Mouse (Mus musculus) MEL (cell line): Measurements from ENCODE around the gene Ssbp1. TPM values are rescaled to one million over a fixed set of nuclear protein-coding genes. Genes with fewer than 3 reads are reported as not detected.

Experiments
- DNase-seq: peaks from one replicate; pipeline ENCODE4 v3.0.0; 2011; ENCODE audit warnings: low read depth, low spot score
- H3K27ac ChIP-seq: 2 replicates; pipeline ENCODE4 v1.5.1; 2012; ENCODE audit warnings: low read depth, mild to moderate bottlenecking, control low read depth, low read length, moderate library complexity; ENCODE audit not compliant: control insufficient read depth
- H3K27me3 ChIP-seq, 2 experiments: fragments of 150-350 bp in 1 of 2; sonication (generic) in 1 of 2; 2 replicates each; pipeline ENCODE4 v1.6.1; 2012; ENCODE audit warnings: low read length in 2 of 2, mild to moderate bottlenecking in 2 of 2, improper control_type of control experiment in 1 of 2, moderate library complexity in 1 of 2; ENCODE audit not compliant: insufficient read depth in 2 of 2, control insufficient read depth in 1 of 2
- H3K36me3 ChIP-seq, 2 experiments: 2 replicates each; pipeline ENCODE4 v1.6.1; 2012 to 2014; ENCODE audit warnings: low read length in 2 of 2, improper control_type of control experiment in 1 of 2, inconsistent platforms in 1 of 2, mild to moderate bottlenecking in 1 of 2; ENCODE audit not compliant: insufficient read depth in 2 of 2, control insufficient read depth in 1 of 2
- H3K4me1 ChIP-seq, 2 experiments: fragments of 150-350 bp in 1 of 2; sonication (generic) in 1 of 2; 2 replicates each; pipeline ENCODE4 v1.6.1; 2012; ENCODE audit warnings: low read length in 2 of 2, improper control_type of control experiment in 1 of 2, mild to moderate bottlenecking in 1 of 2; ENCODE audit not compliant: insufficient read depth in 2 of 2, control insufficient read depth in 1 of 2
- H3K4me3 ChIP-seq, 2 experiments: fragments of 150-350 bp in 1 of 2; sonication (generic) in 1 of 2; 2 replicates each; pipeline ENCODE4 v1.5.1; 2012; ENCODE audit warnings: low read depth in 2 of 2, low read length in 2 of 2, mild to moderate bottlenecking in 2 of 2, moderate library complexity in 2 of 2, control low read depth in 1 of 2, improper control_type of control experiment in 1 of 2; ENCODE audit not compliant: control insufficient read depth in 1 of 2, insufficient read depth in 1 of 2
- H3K79me2 ChIP-seq: 2 replicates; pipeline ENCODE4 v1.6.1; 2012; ENCODE audit warnings: mild to moderate bottlenecking, low read length, moderate library complexity; ENCODE audit not compliant: control insufficient read depth, poor library complexity, insufficient read depth
- H3K9ac ChIP-seq: 2 replicates; pipeline ENCODE4 v1.6.1; 2012; ENCODE audit warnings: low read depth, mild to moderate bottlenecking, control low read depth, low read length, moderate library complexity; ENCODE audit not compliant: control insufficient read depth, poor library complexity, severe bottlenecking
- H3K9me3 ChIP-seq: fragments of 150-350 bp; sonication (generic); replicated peaks from 2 replicates; pipeline ENCODE4 v1.6.1; 2012; ENCODE audit warnings: mild to moderate bottlenecking, low read length, improper control_type of control experiment, moderate library complexity; ENCODE audit not compliant: insufficient read depth
- CHD1 ChIP-seq: IDR thresholded peaks from 2 replicates; pipeline ENCODE4 v1.6.1; 2012; ENCODE audit warnings: low read depth, mild to moderate bottlenecking, inconsistent platforms, low read length, improper control_type of control experiment
- CHD2 ChIP-seq: IDR thresholded peaks from 2 replicates; pipeline ENCODE4 v1.6.1; 2011; ENCODE audit warnings: low read length, improper control_type of control experiment
- CTCF ChIP-seq, 3 experiments: IDR thresholded peaks in 2 of 3; conservative IDR thresholded peaks in 1 of 3; 2 replicates each; pipeline ENCODE4 v1.5.1; 2011 to 2012; ENCODE audit warnings: low read length in 3 of 3, low read depth in 2 of 3, mild to moderate bottlenecking in 2 of 3, improper control_type of control experiment in 1 of 3, inconsistent platforms in 1 of 3, mixed read lengths in 1 of 3, moderate library complexity in 1 of 3; ENCODE audit not compliant: control insufficient read depth in 1 of 3, insufficient read depth in 1 of 3, poor library complexity in 1 of 3, severe bottlenecking in 1 of 3
- E2F4 ChIP-seq: IDR thresholded peaks from 2 replicates; pipeline ENCODE4 v1.6.1; 2011; ENCODE audit warnings: low read depth, low read length, improper control_type of control experiment, borderline replicate concordance
- EP300 ChIP-seq, 2 experiments: IDR thresholded peaks; 2 replicates each; pipeline ENCODE4 v1.6.1; 2011; ENCODE audit warnings: improper control_type of control experiment in 2 of 2, low read length in 2 of 2, low read depth in 1 of 2, mild to moderate bottlenecking in 1 of 2
- ETS1 ChIP-seq: IDR thresholded peaks from 2 replicates; pipeline ENCODE4 v1.6.1; 2012; ENCODE audit warnings: low read depth, mild to moderate bottlenecking, inconsistent platforms, low read length, improper control_type of control experiment, moderate library complexity
- GABPA ChIP-seq: IDR thresholded peaks from 2 replicates; pipeline ENCODE4 v1.6.1; 2012; ENCODE audit warnings: low read depth, mild to moderate bottlenecking, inconsistent platforms, low read length, improper control_type of control experiment, moderate library complexity
- HCFC1 ChIP-seq: IDR thresholded peaks from 2 replicates; pipeline ENCODE4 v1.6.1; 2012; ENCODE audit warnings: low read depth, mild to moderate bottlenecking, inconsistent platforms, low read length, improper control_type of control experiment, moderate library complexity
- MAX ChIP-seq: IDR thresholded peaks from 2 replicates; pipeline ENCODE4 v1.6.1; 2011; ENCODE audit warnings: low read length, improper control_type of control experiment
- MAZ ChIP-seq: IDR thresholded peaks from 2 replicates; pipeline ENCODE4 v1.6.1; 2012; ENCODE audit warnings: low read depth, mild to moderate bottlenecking, inconsistent platforms, low read length, improper control_type of control experiment
- MEF2A ChIP-seq: IDR thresholded peaks from 2 replicates; pipeline ENCODE4 v1.6.1; 2014; ENCODE audit warnings: low read depth, mild to moderate bottlenecking, inconsistent platforms, low read length, improper control_type of control experiment; ENCODE audit not compliant: poor library complexity, insufficient replicate concordance, severe bottlenecking; ENCODE audit errors: extremely low read depth
- MXI1 ChIP-seq: IDR thresholded peaks from 2 replicates; pipeline ENCODE4 v1.6.1; 2011; ENCODE audit warnings: mild to moderate bottlenecking, low read depth, low read length, improper control_type of control experiment
- MYC ChIP-seq: IDR thresholded peaks from 2 replicates; pipeline ENCODE4 v1.6.1; 2011; ENCODE audit warnings: low read depth, mild to moderate bottlenecking, low read length, improper control_type of control experiment, moderate library complexity
- NRF1 ChIP-seq: IDR thresholded peaks from 2 replicates; pipeline ENCODE4 v1.6.1; 2014; ENCODE audit warnings: low read depth, mild to moderate bottlenecking, inconsistent platforms, low read length, improper control_type of control experiment, moderate library complexity; ENCODE audit not compliant: poor library complexity, insufficient read depth, severe bottlenecking
- POLR2A ChIP-seq, 2 experiments: IDR thresholded peaks; 2 replicates each; pipeline ENCODE4 v1.6.1; 2011 to 2012; ENCODE audit warnings: low read length in 2 of 2, mild to moderate bottlenecking in 2 of 2, control low read depth in 1 of 2, improper control_type of control experiment in 1 of 2, low read depth in 1 of 2, moderate library complexity in 1 of 2; ENCODE audit not compliant: control insufficient read depth in 1 of 2, insufficient read depth in 1 of 2, poor library complexity in 1 of 2
- POLR2AphosphoS2 ChIP-seq: IDR thresholded peaks from 2 replicates; pipeline ENCODE4 v1.6.1; 2011; ENCODE audit warnings: low read length, improper control_type of control experiment
- SIN3A ChIP-seq: IDR thresholded peaks from 2 replicates; pipeline ENCODE4 v1.6.1; 2012; ENCODE audit warnings: low read length, improper control_type of control experiment, inconsistent platforms
- SMC3 ChIP-seq: IDR thresholded peaks from 2 replicates; pipeline ENCODE4 v1.6.1; 2011; ENCODE audit warnings: low read depth, low read length, improper control_type of control experiment
- TBP ChIP-seq: IDR thresholded peaks from 2 replicates; pipeline ENCODE4 v1.8.0; 2011; ENCODE audit warnings: low read depth, low read length, improper control_type of control experiment
- TCF12 ChIP-seq: IDR thresholded peaks from 2 replicates; pipeline ENCODE4 v1.6.1; 2014; ENCODE audit warnings: low read depth, mild to moderate bottlenecking, inconsistent platforms, low read length, improper control_type of control experiment, moderate library complexity
- UBTF ChIP-seq: IDR thresholded peaks from 2 replicates; pipeline ENCODE4 v1.6.1; 2012; ENCODE audit warnings: low read depth, mild to moderate bottlenecking, inconsistent platforms, low read length, improper control_type of control experiment, moderate library complexity, borderline replicate concordance; ENCODE audit not compliant: insufficient read depth
- USF1 ChIP-seq: IDR thresholded peaks from 2 replicates; pipeline ENCODE4 v1.6.1; 2014; ENCODE audit warnings: low read depth, mild to moderate bottlenecking, inconsistent platforms, low read length, improper control_type of control experiment, moderate library complexity
- USF2 ChIP-seq, 2 experiments: IDR thresholded peaks; 2 replicates each; pipeline ENCODE4 v1.6.1; 2011 to 2012; ENCODE audit warnings: improper control_type of control experiment in 2 of 2, low read length in 2 of 2, borderline replicate concordance in 1 of 2, inconsistent platforms in 1 of 2, low read depth in 1 of 2, mild to moderate bottlenecking in 1 of 2; ENCODE audit not compliant: insufficient read depth in 1 of 2
- ZC3H11A ChIP-seq: IDR thresholded peaks from 2 replicates; pipeline ENCODE4 v1.6.1; 2012; ENCODE audit warnings: low read depth, mild to moderate bottlenecking, inconsistent platforms, low read length, improper control_type of control experiment
- ZKSCAN1 ChIP-seq: IDR thresholded peaks from 2 replicates; pipeline ENCODE4 v1.6.1; 2012; ENCODE audit warnings: low read depth, mild to moderate bottlenecking, inconsistent platforms, low read length, improper control_type of control experiment, moderate library complexity
- ZNF384 ChIP-seq: IDR thresholded peaks from 2 replicates; pipeline ENCODE4 v1.6.1; 2012; ENCODE audit warnings: low read depth, mild to moderate bottlenecking, inconsistent platforms, low read length, improper control_type of control experiment
- polyA plus RNA-seq, 2 experiments: library from polyadenylated mRNA; stranded (reverse) in 1 of 2; unstranded in 1 of 2; fragments of >175 nt in 1 of 2; fragments of >200 nt in 1 of 2; gene quantifications; 2 replicates each; pipeline versions ENCODE4 v1.2.1 to v1.2.4; 2012; ENCODE audit warnings: low replicate concordance in 2 of 2, low read depth in 1 of 2; ENCODE audit not compliant: insufficient read length in 2 of 2, insufficient read depth in 1 of 2, missing spikeins in 1 of 2
- total RNA-seq: library from RNA; depleted of rRNA; stranded (reverse); fragments of 300-350 nt; gene quantifications from 2 replicates; pipeline ENCODE4 v1.2.3, GENCODE M21; 2012

Gene Ssbp1
- total and polyA plus RNA-seq, 3 experiments, result 91.7 to 99.2 TPM; not detected in 1

GRCm38 (mm10) chr6:40431356-40431755 is 39.8 kb upstream of the Ssbp1 start:
- no peak overlapping the region for H3K9ac ChIP-seq
- peaks cover 0 to 13% of the 10 kb centered on the region in 2 experiments; a peak in 3 of 4 replicates for H3K4me1 ChIP-seq
- no peak overlapping the region for H3K4me3 ChIP-seq
- no peaks in the 10 kb centered on the region for H3K27me3 ChIP-seq
- TF ChIP-seq USF1 (no peak), USF2 (IDR thresholded peaks at IDR 0.05; ENCODE audit: borderline replicate concordance in 1 of 2, insufficient read depth in 1 of 2, low read depth in 1 of 2, low read length in 2 of 2) (no peak), ZNF384 (no peak), SMC3 (no peak), POLR2A (IDR thresholded peaks at IDR 0.05; ENCODE audit: control insufficient read depth in 1 of 2, insufficient read depth in 1 of 2, low read depth in 1 of 2, low read length in 2 of 2, poor library complexity in 1 of 2) (no peak), TCF12 (no peak), EP300 (IDR thresholded peaks at IDR 0.05; ENCODE audit: low read depth in 1 of 2, low read length in 2 of 2) (no peak), MXI1 (no peak), HCFC1 (no peak), CTCF (IDR thresholded peaks at IDR 0.05 in 2 of 3, conservative IDR thresholded peaks at IDR 0.05 in 1 of 3; ENCODE audit: control insufficient read depth in 1 of 3, insufficient read depth in 1 of 3, low read depth in 2 of 3, low read length in 3 of 3, poor library complexity in 1 of 3, severe bottlenecking in 1 of 3) (no peak), CHD1 (no peak), NRF1 (no peak), TBP (no peak), E2F4 (no peak)
- peak; percentile 19 for DNase-seq
- no peaks in the 10 kb centered on the region; the same call in 1 of the 2 replicates for H3K79me2 ChIP-seq
- no peaks in the 10 kb centered on the region for H3K9me3 ChIP-seq
- H3K27ac ChIP-seq, result no peak overlapping the region
- H3K36me3 ChIP-seq, result peaks cover 0 to 10% of the 10 kb centered on the region in 2 experiments; a peak in 2 of 4 replicates

- Histone ChIP-seq H3K9me3 (no peaks in the 10 kb centered on the region), H3K4me3 (no peak overlapping the region), H3K79me2 (no peaks in the 10 kb centered on the region; the same call in 1 of the 2 replicates)
- TF ChIP-seq MYC (no peak), GABPA (no peak), ZKSCAN1 (no peak), POLR2AphosphoS2 (no peak), MEF2A (no peak), ZC3H11A (no peak), E2F4 (no peak), USF2 (IDR thresholded peaks at IDR 0.05; ENCODE audit: borderline replicate concordance in 1 of 2, insufficient read depth in 1 of 2, low read depth in 1 of 2, low read length in 2 of 2) (no peak), MAZ (no peak), UBTF (no peak), ETS1 (no peak), MAX (no peak), CHD2 (no peak), ZNF384 (no peak), SIN3A (no peak), USF1 (no peak)
- TF ChIP-seq, all 39 proteins: peak for 0
- Histone ChIP-seq H3K9ac (no peak overlapping the region), H3K27ac (no peak overlapping the region), H3K27me3 (no peaks in the 10 kb centered on the region), H3K4me1 (peaks cover 0 to 13% of the 10 kb centered on the region in 2 experiments; a peak in 3 of 4 replicates), H3K36me3 (peaks cover 0 to 14% of the 10 kb centered on the region in 2 experiments; a peak in 2 of 4 replicates)
- no peak for DNase-seq
Measured at GRCm38 (mm10) chr6:40431812-40432211, 39.3 kb upstream of the Ssbp1 start.
